Mouse (Mus musculus): ENCODE data around the gene Pex26.

GRCm38 (mm10) chr6:121219406-121219805, 35.9 kb downstream of the Pex26 start:
- TF ChIP-seq NELFE (IDR thresholded peaks at IDR 0.05; ENCODE audit: low read depth, low read length), result no peak
- TF ChIP-seq NRF1 (IDR thresholded peaks at IDR 0.05; ENCODE audit: insufficient read depth, low read depth, low read length, poor library complexity, severe bottlenecking), result no peak
- no peak for TF ChIP-seq ELF1 (IDR thresholded peaks at IDR 0.05; ENCODE audit: low read depth, low read length)
- TF ChIP-seq ZMIZ1 (IDR thresholded peaks at IDR 0.05; ENCODE audit: low read depth, low read length), result no peak
- no peak for TF ChIP-seq CTCF (IDR thresholded peaks at IDR 0.05 in 2 of 3, conservative IDR thresholded peaks at IDR 0.05 in 1 of 3; ENCODE audit: control insufficient read depth in 1 of 3, insufficient read depth in 1 of 3, low read depth in 2 of 3, low read length in 3 of 3, poor library complexity in 1 of 3, severe bottlenecking in 1 of 3)
- no peak for TF ChIP-seq KAT2A (conservative IDR thresholded peaks at IDR 0.05; ENCODE audit: low read depth, low read length)
- TF ChIP-seq GABPA (IDR thresholded peaks at IDR 0.05; ENCODE audit: low read depth, low read length), result no peak
- no peak for TF ChIP-seq EP300 (IDR thresholded peaks at IDR 0.05; ENCODE audit: low read depth in 1 of 2, low read length in 2 of 2)
- TF ChIP-seq MAX (IDR thresholded peaks at IDR 0.05; ENCODE audit: low read length), result no peak
- TF ChIP-seq ZNF384 (IDR thresholded peaks at IDR 0.05; ENCODE audit: low read depth, low read length), result no peak

Measured in MEL (cell line).